Mouse (Mus musculus): ENCODE results near the gene Aftph.

Gene Aftph

GRCm38 (mm10) chr11:20728044-20728443 is 13.3 kb downstream of the Aftph start:
- DNase-seq (ENCODE audit: low read depth): no peak

- no peak for DNase-seq (ENCODE audit: low read depth)
Observed at GRCm38 (mm10) chr11:20723572-20723971, 17.8 kb downstream of the Aftph start.

- peak; percentile 44 for DNase-seq (ENCODE audit: low read depth)
Observed at GRCm38 (mm10) chr11:20712068-20712671, 29.2 kb downstream of the Aftph start.

- DNase-seq (ENCODE audit: low read depth): peak; percentile 82
Observed at GRCm38 (mm10) chr11:20691000-20691399, 50.4 kb downstream of the Aftph start.

GRCm38 (mm10) chr11:20681679-20682078 is 59.7 kb downstream of the Aftph start:
- DNase-seq (ENCODE audit: low read depth): no peak

- no peak for DNase-seq (ENCODE audit: low read depth)
Observed at GRCm38 (mm10) chr11:20680781-20681180, 60.6 kb downstream of the Aftph start.

- no peak for DNase-seq (ENCODE audit: low read depth)
Observed at GRCm38 (mm10) chr11:20679396-20679795, 62.0 kb downstream of the Aftph start.

- no peak for DNase-seq (ENCODE audit: low read depth)
Observed at GRCm38 (mm10) chr11:20672513-20672912, 68.9 kb downstream of the Aftph start.

- no peak for DNase-seq (ENCODE audit: low read depth)
Observed at GRCm38 (mm10) chr11:20671789-20672392, 69.5 kb downstream of the Aftph start.

- no peak for DNase-seq (ENCODE audit: low read depth)
Observed at GRCm38 (mm10) chr11:20664878-20665277, 76.5 kb downstream of the Aftph start.

- no peak for DNase-seq (ENCODE audit: low read depth)
Observed at GRCm38 (mm10) chr11:20663580-20664198, 77.7 kb downstream of the Aftph start.

- DNase-seq (ENCODE audit: low read depth): no peak
Observed at GRCm38 (mm10) chr11:20662811-20663210, 78.6 kb downstream of the Aftph start.

- DNase-seq (ENCODE audit: low read depth): peak; percentile 75
Observed at GRCm38 (mm10) chr11:20661652-20662051, 79.7 kb downstream of the Aftph start.

GRCm38 (mm10) chr11:20660111-20661097 is 81.0 kb downstream of the Aftph start:
- no peak for DNase-seq (ENCODE audit: low read depth)

- no peak for DNase-seq (ENCODE audit: low read depth)
Observed at GRCm38 (mm10) chr11:20659094-20659493, 82.3 kb downstream of the Aftph start.

- no peak for DNase-seq (ENCODE audit: low read depth)
Observed at GRCm38 (mm10) chr11:20656711-20657057, 84.7 kb downstream of the Aftph start.

- DNase-seq (ENCODE audit: low read depth): no peak
Observed at GRCm38 (mm10) chr11:20655795-20656710, 85.3 kb downstream of the Aftph start.

GRCm38 (mm10) chr11:20651166-20651565 is 90.2 kb downstream of the Aftph start:
- no peak for DNase-seq (ENCODE audit: low read depth)

- DNase-seq (ENCODE audit: low read depth): no peak
Observed at GRCm38 (mm10) chr11:20650006-20650639, 91.3 kb downstream of the Aftph start.

- DNase-seq (ENCODE audit: low read depth): no peak
Observed at GRCm38 (mm10) chr11:20649477-20649876, 91.9 kb downstream of the Aftph start.

All from induced T-regulatory cell, adult 2 months (primary cell).